Mouse (Mus musculus): ENCODE data around the gene Axdnd1. TPM values are rescaled to one million over a fixed set of nuclear protein-coding genes. Genes with fewer than 3 reads are reported as not detected.

Gene Axdnd1
- polyA plus RNA-seq, 1 experiment from 2014 or later, result not detected

- Histone ChIP-seq H3K4me2 (no peak overlapping the region), H3K36me3 (no peaks in the 10 kb centered on the region), H3K27me3 (replicated peaks) (no peaks in the 10 kb centered on the region), H3K4me1 (no peaks in the 10 kb centered on the region), H3K9me3 (replicated peaks) (no peaks in the 10 kb centered on the region), H3K27ac (replicated peaks) (no peak overlapping the region), H3K4me3 (replicated peaks) (no peak overlapping the region), H3K9ac (replicated peaks) (no peak overlapping the region)
- 88% methylated on average over 2 of the region's 2 CpGs for WGBS
- ATAC-seq (ENCODE audit: low FRiP score), result no peak
These were observed 34.2 kb upstream of the Axdnd1 start for GRCm38 (mm10) chr1:156455005-156455758.

DNA sequence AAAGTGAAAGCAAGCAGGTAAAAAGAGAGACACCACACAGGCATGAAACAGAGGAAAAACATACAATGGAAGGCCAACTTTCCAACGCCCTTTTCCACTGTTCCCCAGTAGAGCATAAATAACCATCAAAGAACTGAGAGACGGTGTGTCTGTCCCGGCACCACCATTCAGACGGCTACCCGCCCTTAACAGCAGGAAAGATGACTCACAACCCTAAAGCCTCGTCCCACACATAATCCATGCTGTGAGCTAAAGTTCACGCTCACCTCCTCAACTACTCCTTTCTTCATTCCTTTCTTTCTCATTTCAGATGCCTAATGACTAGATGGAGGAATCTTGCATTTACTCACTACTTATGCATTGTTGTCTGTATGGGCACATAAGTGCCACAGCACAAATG is 33.4 kb upstream of the Axdnd1 start:
- Histone ChIP-seq H3K4me2 (no peak overlapping the region), H3K4me1 (no peaks in the 10 kb centered on the region), H3K4me3 (replicated peaks) (no peak overlapping the region), H3K27ac (replicated peaks) (no peak overlapping the region), H3K27me3 (replicated peaks) (no peaks in the 10 kb centered on the region), H3K9ac (replicated peaks) (no peak overlapping the region), H3K9me3 (replicated peaks) (no peaks in the 10 kb centered on the region), H3K36me3 (no peaks in the 10 kb centered on the region)
- 44% methylated on average over 7 of the region's 7 CpGs for WGBS
- no peak for ATAC-seq (ENCODE audit: low FRiP score)

DNA sequence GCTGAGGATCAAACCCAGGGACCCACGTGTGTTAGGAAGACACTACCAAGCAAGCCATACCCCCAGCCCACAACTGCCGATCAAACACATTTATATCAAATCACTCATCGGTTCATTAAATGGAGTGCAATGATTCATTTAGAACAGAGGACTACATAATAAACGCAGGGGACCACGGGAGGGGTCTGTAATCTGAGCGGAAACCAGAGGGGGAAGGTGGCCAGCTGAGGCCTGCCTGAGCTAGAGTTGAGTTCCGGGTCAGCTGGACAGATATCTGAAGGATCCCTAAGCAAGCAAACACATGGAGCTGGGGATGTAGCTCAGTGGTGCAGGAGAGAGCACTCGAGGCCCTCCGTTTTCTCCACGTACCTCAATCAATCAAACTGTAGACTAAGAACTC is 32.9 kb upstream of the Axdnd1 start:
- no peaks in the 10 kb centered on the region for H3K9me3 ChIP-seq (replicated peaks)
- no peak overlapping the region for H3K9ac ChIP-seq (replicated peaks)
- 75% methylated on average over 10 of the region's 10 CpGs for WGBS
- no peak for ATAC-seq (ENCODE audit: low FRiP score)
- H3K27ac ChIP-seq (replicated peaks), result no peak overlapping the region
- H3K4me3 ChIP-seq (replicated peaks), result no peak overlapping the region
- no peaks in the 10 kb centered on the region for H3K4me1 ChIP-seq
- no peaks in the 10 kb centered on the region for H3K27me3 ChIP-seq (replicated peaks)
- H3K36me3 ChIP-seq, result no peaks in the 10 kb centered on the region
- H3K4me2 ChIP-seq, result no peak overlapping the region

DNA sequence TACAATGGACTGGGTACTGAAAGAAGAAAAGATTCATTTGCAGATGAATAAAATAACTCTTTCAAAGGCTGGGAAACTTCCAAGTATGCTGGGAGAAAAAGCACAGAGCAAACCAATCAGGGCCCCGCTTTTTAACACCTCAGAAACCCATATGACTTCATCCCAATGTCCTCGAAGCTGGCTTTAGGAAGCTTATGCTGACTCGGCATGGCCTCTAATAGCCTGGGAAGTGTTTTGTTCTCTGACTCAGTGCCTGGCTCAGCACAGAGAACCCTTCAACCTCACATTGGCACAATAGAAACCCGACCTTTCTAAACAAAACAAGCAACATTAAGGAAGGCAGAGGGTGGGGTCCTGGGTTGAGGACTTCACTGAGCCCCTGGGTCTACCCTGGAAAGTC is 29.5 kb upstream of the Axdnd1 start:
- Histone ChIP-seq H3K4me1 (no peaks in the 10 kb centered on the region), H3K27ac (replicated peaks) (no peak overlapping the region), H3K9ac (replicated peaks) (no peak overlapping the region), H3K4me3 (replicated peaks) (no peak overlapping the region), H3K36me3 (no peaks in the 10 kb centered on the region), H3K27me3 (replicated peaks) (no peaks in the 10 kb centered on the region), H3K9me3 (replicated peaks) (no peaks in the 10 kb centered on the region), H3K4me2 (no peak overlapping the region)
- ATAC-seq (ENCODE audit: low FRiP score), result no peak
- WGBS, result 40% methylated on average over 4 of the region's 4 CpGs

DNA sequence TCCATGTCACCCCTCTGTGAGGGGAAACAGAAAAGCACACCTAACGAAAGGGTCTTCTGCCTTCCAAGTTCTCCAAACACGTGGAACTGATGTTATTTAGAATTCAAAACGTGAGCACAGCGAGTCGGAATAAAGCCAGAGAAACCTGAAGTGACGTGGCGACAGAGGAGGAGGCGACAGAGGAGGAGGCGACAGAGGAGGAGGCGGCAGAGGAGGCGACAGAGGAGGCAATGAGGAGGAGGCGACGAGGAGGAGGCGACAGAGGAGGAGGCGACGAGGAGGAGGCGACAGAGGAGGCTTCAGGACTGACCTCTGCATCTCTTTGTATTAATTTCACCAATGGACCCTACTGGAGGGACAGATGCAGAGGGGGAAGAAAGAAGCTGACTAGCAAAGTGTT is 28.7 kb upstream of the Axdnd1 start:
- H3K27me3 ChIP-seq (replicated peaks), result no peaks in the 10 kb centered on the region
- no peak overlapping the region for H3K4me2 ChIP-seq
- H3K9me3 ChIP-seq (replicated peaks), result no peaks in the 10 kb centered on the region
- no peak for ATAC-seq (ENCODE audit: low FRiP score)
- WGBS, result 79% methylated on average over 17 of the region's 17 CpGs
- H3K4me3 ChIP-seq (replicated peaks), result no peak overlapping the region
- no peak overlapping the region for H3K9ac ChIP-seq (replicated peaks)
- H3K4me1 ChIP-seq, result no peaks in the 10 kb centered on the region
- H3K27ac ChIP-seq (replicated peaks), result no peak overlapping the region
- H3K36me3 ChIP-seq, result no peaks in the 10 kb centered on the region

GRCm38 (mm10) chr1:156449089-156449488 is 28.1 kb upstream of the Axdnd1 start:
- ATAC-seq (ENCODE audit: low FRiP score), result no peak
- Histone ChIP-seq H3K27ac (replicated peaks) (no peak overlapping the region), H3K27me3 (replicated peaks) (no peaks in the 10 kb centered on the region), H3K4me2 (no peak overlapping the region), H3K9me3 (replicated peaks) (no peaks in the 10 kb centered on the region), H3K4me1 (no peaks in the 10 kb centered on the region), H3K4me3 (replicated peaks) (no peak overlapping the region), H3K36me3 (no peaks in the 10 kb centered on the region), H3K9ac (replicated peaks) (no peak overlapping the region)
- WGBS, result 89% methylated on average over 7 of the region's 7 CpGs

GRCm38 (mm10) chr1:156445049-156445448 is 24.1 kb upstream of the Axdnd1 start:
- 0 out of 2 replicates have a peak overlapping the region, but pooled peaks have one; percentile 6 for H3K27ac ChIP-seq (replicated peaks)

GRCm38 (mm10) chr1:156442776-156443175 is 21.8 kb upstream of the Axdnd1 start:
- Histone ChIP-seq H3K36me3 (peaks cover 5% of the 10 kb centered on the region; the same call in 1 of the 2 replicates), H3K9ac (replicated peaks) (no peak overlapping the region), H3K4me1 (no peaks in the 10 kb centered on the region), H3K9me3 (replicated peaks) (no peaks in the 10 kb centered on the region), H3K27ac (replicated peaks) (no peak overlapping the region), H3K4me3 (replicated peaks) (no peak overlapping the region), H3K27me3 (replicated peaks) (no peaks in the 10 kb centered on the region), H3K4me2 (no peak overlapping the region)
- 92% methylated on average over 6 of the region's 6 CpGs for WGBS
- no peak for ATAC-seq (ENCODE audit: low FRiP score)

More at GRCm38 (mm10) chr1:156445049-156445448, 24.1 kb upstream of the Axdnd1 start:
- no peak for ATAC-seq (ENCODE audit: low FRiP score)
- Histone ChIP-seq H3K36me3 (no peaks in the 10 kb centered on the region), H3K4me2 (no peak overlapping the region), H3K9ac (replicated peaks) (no peak overlapping the region), H3K4me3 (replicated peaks) (no peak overlapping the region), H3K9me3 (replicated peaks) (no peaks in the 10 kb centered on the region), H3K27me3 (replicated peaks) (no peaks in the 10 kb centered on the region), H3K4me1 (no peaks in the 10 kb centered on the region)
- 66% methylated on average over 1 of the region's 1 CpGs for WGBS

DNA sequence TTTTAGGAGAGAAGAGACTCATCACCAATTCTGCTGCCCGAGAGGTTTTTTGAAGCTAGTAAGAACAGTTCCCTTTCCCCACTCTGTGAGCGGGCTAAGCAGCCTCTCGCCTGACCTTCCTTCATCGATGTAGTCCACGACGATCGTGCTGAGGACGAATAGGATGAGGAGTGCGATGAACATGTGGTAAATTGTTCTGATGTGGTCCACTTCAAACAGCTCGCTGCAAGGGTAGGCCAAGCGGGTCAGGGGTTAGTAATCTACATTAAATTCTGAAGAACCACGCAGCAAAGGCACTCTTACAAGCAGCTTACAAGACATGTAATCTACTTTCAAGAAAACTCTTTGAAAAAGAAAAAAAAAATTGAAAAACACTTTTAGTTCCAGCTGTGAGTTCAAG is 21.3 kb upstream of the Axdnd1 start:
- H3K4me3 ChIP-seq (replicated peaks), result no peak overlapping the region
- H3K27me3 ChIP-seq (replicated peaks), result no peaks in the 10 kb centered on the region
- no peaks in the 10 kb centered on the region for H3K4me1 ChIP-seq
- no peak overlapping the region for H3K4me2 ChIP-seq
- no peak overlapping the region for H3K27ac ChIP-seq (replicated peaks)
- 96% methylated on average over 12 of the region's 12 CpGs for WGBS
- ATAC-seq (ENCODE audit: low FRiP score), result no peak
- H3K9me3 ChIP-seq (replicated peaks), result no peaks in the 10 kb centered on the region
- no peak overlapping the region for H3K9ac ChIP-seq (replicated peaks)
- H3K36me3 ChIP-seq, result peaks cover 7% of the 10 kb centered on the region

DNA sequence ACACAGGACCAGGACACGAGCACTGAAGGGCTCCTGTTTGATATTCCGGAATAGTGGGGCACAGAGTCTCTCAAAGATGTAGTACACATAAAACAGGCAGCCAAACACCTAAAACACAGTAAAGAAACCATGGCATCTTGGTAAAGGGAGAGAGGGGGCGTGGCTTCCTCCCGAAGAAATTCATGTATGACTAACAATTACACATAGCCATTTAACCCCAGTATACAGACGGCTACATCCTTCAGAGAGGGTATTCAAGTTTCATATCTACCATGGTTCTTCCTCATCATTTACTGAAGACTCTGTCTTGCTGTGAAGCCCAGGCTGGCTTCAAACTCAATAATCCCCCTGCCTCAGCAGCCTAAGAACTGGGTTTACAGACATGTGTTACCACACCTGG is 16.8 kb upstream of the Axdnd1 start:
- Histone ChIP-seq H3K4me1 (no peaks in the 10 kb centered on the region), H3K4me2 (no peak overlapping the region), H3K27ac (replicated peaks) (no peak overlapping the region), H3K4me3 (replicated peaks) (no peak overlapping the region), H3K9ac (replicated peaks) (no peak overlapping the region), H3K36me3 (peaks cover 16% of the 10 kb centered on the region), H3K27me3 (replicated peaks) (no peaks in the 10 kb centered on the region), H3K9me3 (replicated peaks) (no peaks in the 10 kb centered on the region)
- 98% methylated on average over 5 of the region's 5 CpGs for WGBS
- no peak for ATAC-seq (ENCODE audit: low FRiP score)

- Histone ChIP-seq H3K4me2 (no peak overlapping the region), H3K9me3 (replicated peaks) (no peaks in the 10 kb centered on the region), H3K27me3 (replicated peaks) (no peaks in the 10 kb centered on the region), H3K36me3 (peaks cover 16% of the 10 kb centered on the region), H3K4me1 (no peaks in the 10 kb centered on the region), H3K4me3 (replicated peaks) (no peak overlapping the region), H3K27ac (replicated peaks) (no peak overlapping the region), H3K9ac (replicated peaks) (no peak overlapping the region)
- 95% methylated on average over 8 of the region's 8 CpGs for WGBS
- no peak for ATAC-seq (ENCODE audit: low FRiP score)
These were observed 16.2 kb upstream of the Axdnd1 start for GRCm38 (mm10) chr1:156437016-156437708.

DNA sequence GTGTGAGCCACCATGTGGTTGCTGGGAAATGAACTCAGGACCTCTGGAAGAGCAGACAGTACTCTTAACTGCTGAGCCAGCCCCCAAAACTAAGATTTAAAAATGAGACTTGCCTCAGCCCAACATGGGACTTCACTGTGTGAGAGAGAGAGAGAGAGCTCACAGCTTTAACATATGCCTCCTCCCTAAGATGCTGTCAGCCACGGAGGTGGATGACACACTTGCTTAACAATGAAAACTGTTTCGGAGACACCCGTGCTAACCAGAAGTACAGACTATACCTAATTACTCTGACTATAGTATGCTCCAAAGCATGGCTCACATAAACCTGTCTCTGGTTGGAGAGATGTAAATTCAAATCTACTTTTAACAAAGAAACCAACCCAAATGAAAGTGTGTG is 12.5 kb upstream of the Axdnd1 start:
- Histone ChIP-seq H3K36me3 (peaks cover 24% of the 10 kb centered on the region), H3K4me3 (replicated peaks) (no peak overlapping the region), H3K4me2 (no peak overlapping the region), H3K9me3 (replicated peaks) (no peaks in the 10 kb centered on the region), H3K27me3 (replicated peaks) (no peaks in the 10 kb centered on the region), H3K9ac (replicated peaks) (no peak overlapping the region), H3K27ac (replicated peaks) (no peak overlapping the region), H3K4me1 (no peaks in the 10 kb centered on the region)
- no peak for ATAC-seq (ENCODE audit: low FRiP score)
- WGBS, result 97% methylated on average over 3 of the region's 3 CpGs

Data from neural tube, embryonic 15.5 days (tissue).